Mouse (Mus musculus) cerebellum, adult 18-20 months (tissue): ENCODE measurements around the gene Dnmt3l.
A peak's percentile ranks its signal among the peaks of the same experiment; 100 is the strongest.
"Not testable (repeated sequence)": the region's sequence is repeated elsewhere in the genome, so short reads cannot be mapped to it uniquely, and the experiment has no call there.

Experiments used
- DNase-seq, 2 experiments: peaks; one replicate each; pipeline ENCODE4 v3.0.0; 2021

Dnmt3l gene

DNA sequence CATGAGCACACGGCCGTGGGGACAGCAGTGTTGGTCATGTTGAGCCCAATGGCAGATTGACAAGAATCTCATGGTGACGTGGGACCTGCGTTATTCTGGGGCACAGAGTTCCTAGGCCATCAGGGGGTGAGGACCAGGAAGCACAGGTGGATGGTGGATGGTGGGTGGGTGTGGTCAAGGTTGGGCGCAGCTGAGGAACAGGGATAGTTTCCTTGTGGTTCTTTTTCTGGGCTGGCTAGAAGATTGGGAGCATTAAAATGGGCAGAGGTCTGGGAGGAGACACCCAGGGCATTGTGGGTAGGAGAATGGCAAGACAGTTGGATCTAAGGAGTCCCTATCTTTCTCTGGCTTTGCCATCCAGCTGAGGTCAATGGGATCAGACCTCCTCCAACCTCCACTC, at the start of gene Dnmt3l:
Dnmt3l (plus strand) TSS at position 301 of the 400 bp plus-strand sequence.
- no peak for DNase-seq

GRCm38 (mm10) chr10:77995639-77996038, 46.1 kb upstream of the Dnmt3l start:
- DNase-seq: no peak

DNA sequence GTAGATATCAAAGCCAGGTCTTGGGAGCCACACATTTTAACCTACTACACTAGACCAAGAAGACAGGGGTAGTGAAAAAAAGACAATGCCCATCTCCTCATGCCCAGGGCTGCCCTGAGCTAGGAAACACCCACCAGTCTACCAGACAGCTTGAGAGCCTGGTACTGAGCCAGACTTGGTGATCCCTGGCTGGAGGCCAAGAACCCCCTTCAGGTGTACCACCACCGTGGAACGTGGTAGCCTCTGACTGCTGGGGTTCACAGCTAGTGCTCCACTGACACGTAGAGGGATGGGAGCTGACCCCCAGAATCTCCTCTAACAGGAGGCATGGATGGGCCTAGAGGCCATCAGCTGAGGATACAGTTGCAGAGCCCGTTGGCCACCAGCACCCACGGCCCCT, 41.5 kb upstream of the Dnmt3l start:
- DNase-seq: no peak

- DNase-seq: no peak
Observed at GRCm38 (mm10) chr10:78001796-78002195, 40.0 kb upstream of the Dnmt3l start.

DNA sequence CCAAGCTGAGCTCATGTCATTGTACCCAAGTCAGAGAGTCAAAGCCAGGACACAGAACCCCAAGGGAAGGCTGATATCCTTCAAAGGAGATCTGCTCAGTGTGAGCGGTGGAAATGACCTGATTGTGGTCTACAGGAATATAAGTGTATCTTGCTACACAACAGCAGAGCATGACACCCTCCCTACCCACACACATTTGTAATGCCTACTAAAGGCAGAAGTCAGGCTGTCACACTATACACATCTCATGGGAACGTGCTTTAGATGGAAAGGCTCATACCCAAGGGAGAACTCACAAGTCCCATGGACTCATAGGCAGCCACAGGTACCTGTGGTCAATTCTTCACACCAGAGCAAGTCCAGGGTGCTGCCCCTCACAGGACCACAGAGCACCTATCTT, 39.4 kb upstream of the Dnmt3l start:
- DNase-seq: no peak

- no peak for DNase-seq
Observed at GRCm38 (mm10) chr10:78004479-78005100, 37.2 kb upstream of the Dnmt3l start.

- no peak for DNase-seq
Observed at GRCm38 (mm10) chr10:78005791-78006438, 35.8 kb upstream of the Dnmt3l start.

GRCm38 (mm10) chr10:78007203-78007602, 34.5 kb upstream of the Dnmt3l start:
- DNase-seq: no peak

- DNase-seq: no peak
Observed at GRCm38 (mm10) chr10:78008169-78008568, 33.6 kb upstream of the Dnmt3l start.

DNA sequence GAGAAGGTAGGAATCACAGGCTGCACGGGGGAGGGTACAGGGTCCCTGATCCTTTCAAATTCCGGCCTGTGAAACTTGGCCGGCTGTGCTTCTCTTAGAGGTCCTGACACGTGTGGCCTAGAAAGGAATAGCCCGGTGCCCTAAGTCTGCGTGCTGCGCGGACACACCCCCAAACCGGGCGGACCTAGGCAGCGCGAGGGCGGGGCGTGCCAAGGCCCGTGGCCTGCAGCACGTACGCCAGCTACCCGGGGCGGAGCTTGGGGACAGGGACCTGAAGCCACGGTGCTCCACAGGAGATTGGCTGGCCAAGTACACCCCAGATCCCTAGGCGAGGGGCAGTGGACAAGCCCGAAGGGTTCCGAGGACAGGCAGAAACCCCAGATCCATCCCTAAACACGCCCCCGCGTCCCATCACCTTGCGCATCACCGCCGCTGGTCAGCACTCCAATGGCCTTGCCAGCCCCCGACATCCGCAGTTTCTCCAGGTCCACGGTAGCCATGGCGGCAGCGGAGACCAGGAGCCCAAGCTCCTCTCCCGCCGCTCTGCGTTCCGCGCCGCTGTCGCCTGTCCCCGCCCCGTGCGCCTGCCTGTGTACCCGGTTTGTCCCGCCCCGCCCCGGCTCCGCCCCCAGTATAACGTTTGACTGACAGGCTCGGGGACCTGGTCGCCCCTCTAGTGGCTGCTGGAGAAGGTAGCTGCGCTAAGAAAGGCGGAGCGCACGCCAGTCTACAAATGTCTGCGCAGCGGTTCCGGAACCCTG, 32.4 kb upstream of the Dnmt3l start:
- peak; percentile 95 to 96 for DNase-seq

DNA sequence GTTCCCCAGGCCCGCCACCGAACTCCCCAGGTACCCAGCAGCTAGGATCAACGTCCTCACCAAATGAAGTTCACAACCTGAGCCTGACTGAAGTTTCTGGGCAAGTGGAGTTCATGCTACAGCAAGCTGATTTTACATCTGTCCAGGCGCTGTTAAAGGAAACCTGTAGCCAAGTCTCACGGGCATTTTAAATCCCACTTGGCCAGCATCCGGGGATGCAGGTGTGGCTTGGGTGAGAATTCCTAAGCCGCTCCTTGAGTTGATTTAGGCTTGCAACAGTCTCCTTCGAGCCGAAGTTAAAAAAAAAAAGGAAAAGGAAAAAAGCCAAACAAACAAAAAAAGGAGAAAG, 31.8 kb upstream of the Dnmt3l start, which contains the start of gene Pfkl:
Pfkl (minus strand) TSS at position 139 of the 349 bp plus-strand sequence.
- no peak for DNase-seq

DNA sequence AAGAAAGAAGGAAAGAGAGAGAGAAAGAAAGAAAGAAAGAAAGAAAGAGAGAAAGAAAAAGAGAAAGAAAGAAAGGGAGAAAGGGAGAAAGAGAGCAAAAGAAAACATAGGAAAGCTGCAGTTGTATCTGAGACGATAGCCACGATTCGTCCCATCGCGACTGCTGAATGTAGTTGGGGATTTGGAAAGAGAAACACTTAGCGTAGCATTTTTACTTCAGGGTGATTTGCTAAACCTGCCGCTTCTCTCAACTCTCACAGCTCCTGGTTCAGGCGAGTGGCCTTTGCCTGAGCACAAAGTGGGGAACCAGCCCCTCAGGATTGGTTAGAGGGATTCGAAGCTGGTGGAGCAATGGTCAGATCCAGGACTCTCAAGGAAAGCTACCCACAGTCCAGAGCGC, 31.4 kb upstream of the Dnmt3l start:
- no peak for DNase-seq

- not testable (repeated sequence) for DNase-seq
Observed at GRCm38 (mm10) chr10:78011116-78011515, 30.6 kb upstream of the Dnmt3l start.

GRCm38 (mm10) chr10:78012661-78013495, 28.9 kb upstream of the Dnmt3l start:
- DNase-seq: no peak

- no peak for DNase-seq
Observed at GRCm38 (mm10) chr10:78015489-78015888, 26.3 kb upstream of the Dnmt3l start.

DNA sequence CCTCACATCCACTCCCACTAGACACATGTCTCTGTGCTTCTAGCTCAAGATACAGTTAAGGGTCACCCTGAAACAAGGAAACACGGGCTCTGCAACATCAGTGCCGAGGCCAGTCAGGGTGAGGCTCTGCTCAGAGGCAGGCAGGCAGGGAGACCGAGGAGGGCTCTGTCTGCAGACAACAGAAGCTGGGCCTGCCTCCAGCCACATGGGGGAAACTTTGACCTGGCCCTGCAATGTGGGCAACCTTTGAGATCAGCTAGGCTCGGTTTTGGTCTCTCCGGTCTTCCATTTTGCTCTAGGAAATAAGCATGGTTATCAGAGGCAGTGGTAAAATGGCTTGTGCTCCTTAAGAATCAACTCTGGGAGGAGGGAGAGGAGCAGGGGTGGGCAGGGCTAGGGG, 25.4 kb upstream of the Dnmt3l start:
- DNase-seq: no peak

DNA sequence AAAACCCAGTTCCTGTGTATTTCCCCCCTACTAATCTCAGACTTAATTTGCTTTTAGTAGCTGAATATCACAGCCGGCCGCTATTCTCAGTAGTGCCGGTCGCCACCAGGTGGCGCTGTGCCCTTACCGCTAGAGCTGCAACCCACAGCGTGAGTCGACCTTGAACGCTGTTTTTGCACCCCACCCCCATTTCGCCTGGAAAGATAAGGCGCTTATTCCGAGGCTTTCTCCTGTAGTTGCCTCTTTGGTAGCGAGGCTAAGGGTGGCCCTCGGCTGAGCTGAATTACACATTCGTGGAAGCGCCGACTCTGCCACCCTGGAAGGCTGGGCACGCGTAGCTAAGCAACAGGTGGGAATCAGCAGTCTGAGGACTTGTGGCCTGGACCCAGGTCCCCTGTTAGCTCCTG, 22.9 kb upstream of the Dnmt3l start:
- DNase-seq: peak; percentile 67 to 83

GRCm38 (mm10) chr10:78019291-78019690, 22.5 kb upstream of the Dnmt3l start:
- DNase-seq: no peak

- not testable (repeated sequence) for DNase-seq
Observed at GRCm38 (mm10) chr10:78019984-78020383, 21.8 kb upstream of the Dnmt3l start.

DNA sequence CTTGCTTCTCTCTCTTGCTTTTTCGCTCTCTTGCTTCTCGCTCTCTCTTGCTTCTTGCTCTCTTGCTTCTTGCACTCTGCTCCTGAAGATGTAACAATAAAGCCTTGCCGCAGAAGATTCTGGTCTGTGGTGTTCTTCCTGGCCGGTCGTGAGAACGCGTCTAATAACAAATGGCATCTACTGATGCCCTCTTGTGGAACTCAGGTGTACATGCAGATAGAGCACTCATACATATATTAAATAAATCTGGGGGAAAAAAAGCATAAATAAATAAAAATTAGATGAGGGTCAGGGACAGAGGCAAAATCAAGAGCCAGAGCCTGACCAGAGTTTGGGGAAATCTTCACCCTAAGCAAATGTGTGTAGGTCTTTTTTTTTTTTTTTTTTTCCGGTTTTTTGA, 16.3 kb upstream of the Dnmt3l start:
- DNase-seq: not testable (repeated sequence)

DNA sequence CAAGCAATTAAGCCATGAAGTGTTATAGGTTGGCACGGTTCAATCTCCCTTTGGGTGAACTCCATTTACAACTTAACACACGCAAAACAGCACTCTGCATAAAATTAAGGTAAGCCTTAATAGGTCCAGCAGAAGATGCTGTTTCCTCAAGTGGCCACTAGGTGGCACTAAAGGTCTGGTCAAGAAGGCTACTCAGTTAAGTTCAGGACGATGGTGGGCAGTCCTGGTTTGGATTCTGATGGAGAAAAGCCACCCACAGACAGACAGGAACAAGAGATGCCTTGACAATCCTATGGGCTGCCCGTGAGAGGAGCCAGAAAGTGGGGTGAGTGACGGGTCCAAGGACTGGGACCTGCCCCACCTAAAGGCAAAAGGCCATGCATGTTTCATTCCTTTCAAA, 13.6 kb upstream of the Dnmt3l start:
- DNase-seq: peak; percentile 69 to 75

GRCm38 (mm10) chr10:78029080-78029479, 12.7 kb upstream of the Dnmt3l start:
- DNase-seq: no peak

- no peak for DNase-seq
Observed at GRCm38 (mm10) chr10:78031987-78032386, 9.8 kb upstream of the Dnmt3l start.
